Mouse (Mus musculus): ENCODE data around the gene Msto1. TPM values are rescaled to one million over a fixed set of nuclear protein-coding genes. Genes with fewer than 3 reads are reported as not detected.

Gene Msto1
- polyA plus RNA-seq, 1 experiment: 12.4 TPM

DNA sequence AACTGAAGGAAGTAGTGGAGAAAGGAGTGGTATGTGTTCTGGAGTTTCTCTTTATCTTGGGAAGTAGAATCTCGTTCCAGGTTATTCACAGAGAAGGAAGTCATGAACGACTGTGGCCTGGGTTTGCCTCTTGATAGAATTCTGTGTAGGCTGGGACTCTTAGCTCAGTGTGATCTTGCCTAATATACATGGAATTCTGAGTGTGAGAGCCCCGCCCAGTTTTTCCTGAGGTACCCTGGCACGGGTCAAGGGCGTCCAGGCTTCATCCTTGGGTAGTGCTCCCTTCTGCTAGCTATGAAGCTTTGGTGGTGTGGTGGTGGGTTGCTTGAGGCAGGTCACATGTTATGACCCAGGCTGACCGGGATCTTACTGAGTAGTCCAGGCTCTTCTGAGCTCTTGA lies 58.0 kb downstream of the Msto1 start:
- Histone ChIP-seq H3K27me3 (ENCODE audit: control insufficient read depth, insufficient read depth, low read length) (no peaks in the 10 kb centered on the region), H3K4me3 (ENCODE audit: low read depth, low read length) (no peak overlapping the region), H3K27ac (ENCODE audit: insufficient read depth, low read depth, low read length) (no peak overlapping the region), H3K4me1 (ENCODE audit: control insufficient read depth, insufficient read depth, insufficient read length, low read length) (no peaks in the 10 kb centered on the region), H3K36me3 (ENCODE audit: control insufficient read depth, insufficient read depth, low read length) (peaks cover 51% of the 10 kb centered on the region)
- 67% methylated on average over 6 of the region's 6 CpGs for WGBS
- no peak for TF ChIP-seq POLR2A (IDR thresholded peaks at IDR 0.05; ENCODE audit: low read depth, low read length)
- no peak for TF ChIP-seq CTCF (IDR thresholded peaks at IDR 0.05; ENCODE audit: extremely low read depth, insufficient read length, insufficient replicate concordance, low read depth, low read length)

Other genes starting within 250 kb of the Msto1 start
- gene Khdc4, start 228.2 kb downstream of the Msto1 start, polyA plus RNA-seq (2012; rRNA removed): 20.2 and 23.2 TPM in 2 replicates
- 13.2 and 21.5 TPM in 2 replicates for gene Rit1, start 197.2 kb downstream of the Msto1 start, polyA plus RNA-seq (2012; rRNA removed)
- 1.8 and 1.9 TPM in 2 replicates for gene Syt11, start 138.8 kb downstream of the Msto1 start, polyA plus RNA-seq (2012; rRNA removed)
- 4.5 and 8.7 TPM in 2 replicates for gene Gon4l, start 78.8 kb downstream of the Msto1 start, polyA plus RNA-seq (2012; rRNA removed)
- gene Ash1l, start 36.6 kb upstream of the Msto1 start, polyA plus RNA-seq (2012; rRNA removed): 1.7 and 3.9 TPM in 2 replicates
- gene Dap3, start 37.2 kb upstream of the Msto1 start, polyA plus RNA-seq (2012; rRNA removed): 12.9 and 26.8 TPM in 2 replicates
- 26.9 and 45.2 TPM in 2 replicates for gene Rusc1, start 179.3 kb upstream of the Msto1 start, polyA plus RNA-seq (2012; rRNA removed)
- gene Gm43738, start 187.1 kb upstream of the Msto1 start, polyA plus RNA-seq (2012; rRNA removed): not detected in 2 replicates
- 47.8 and 81.3 TPM in 2 replicates for gene Fdps, start 188.0 kb upstream of the Msto1 start, polyA plus RNA-seq (2012; rRNA removed)
- 264 and 580 TPM in 2 replicates for gene Pklr, start 222.1 kb upstream of the Msto1 start, polyA plus RNA-seq (2012; rRNA removed)
- gene Hcn3, start 246.2 kb upstream of the Msto1 start, polyA plus RNA-seq (2012; rRNA removed): 0.30 and 1.3 TPM in 2 replicates